Mouse (Mus musculus) E14TG2a.4 (cell line): ENCODE results near the gene Hist1h1c.

Experiments
- CTCF ChIP-seq: conservative IDR thresholded peaks from 2 replicates; pipeline ENCODE4 v1.5.1; 2014; ENCODE audit warnings: low read length
- NANOG ChIP-seq: IDR thresholded peaks from 2 replicates; pipeline ENCODE4 v1.6.1; 2014; ENCODE audit warnings: borderline replicate concordance, low read length, mixed read lengths
- POU5F1 ChIP-seq: IDR thresholded peaks from 2 replicates; pipeline ENCODE4 v1.6.1; 2014; ENCODE audit warnings: low read length, borderline replicate concordance

GRCm38 (mm10) chr13:23749563-23750121 is 11.0 kb downstream of the Hist1h1c start:
- TF ChIP-seq CTCF (no peak), POU5F1 (no peak), NANOG (no peak)
